Mouse (Mus musculus): Measurements from ENCODE around the gene Tmem199.

- TF ChIP-seq CTCF (IDR thresholded peaks at IDR 0.05; ENCODE audit: insufficient read depth, low read depth, low read length) (no peak), POLR2A (IDR thresholded peaks at IDR 0.05; ENCODE audit: insufficient read depth, low read depth, low read length) (no peak)
Observed at GRCm38 (mm10) chr11:78490781-78491241, 21.2 kb downstream of the Tmem199 start.
